Mouse (Mus musculus) heart, embryonic 12.5 days (tissue): Measurements from ENCODE around the gene Crybb1. TPM values are rescaled to one million over a fixed set of nuclear protein-coding genes. Genes with fewer than 3 reads are reported as not detected.
A peak's percentile ranks its signal among the peaks of the same experiment; 100 is the strongest.

Experiments used
- ATAC-seq: fragments of 200-750 bp; cut with Nextera tagmentation; 2 replicates; pipeline ENCODE4 v1.8.0; 2017; ENCODE audit warnings: moderate TSS enrichment, moderate library complexity; ENCODE audit not compliant: insufficient number of reproducible peaks, low FRiP score
- H3K27ac ChIP-seq: fragments of 300-500 bp; sonication (generic); 2 replicates; pipeline ENCODE4 v1.5.1; 2016; ENCODE audit warnings: mild to moderate bottlenecking, moderate library complexity; ENCODE audit not compliant: poor library complexity, severe bottlenecking
- H3K27me3 ChIP-seq: fragments of 300-500 bp; sonication (generic); replicated peaks from 2 replicates; pipeline ENCODE4 v1.6.1; 2016; ENCODE audit warnings: mild to moderate bottlenecking, moderate library complexity
- H3K36me3 ChIP-seq: fragments of 300-500 bp; sonication (generic); 2 replicates; pipeline ENCODE4 v1.6.1; 2016; ENCODE audit warnings: mild to moderate bottlenecking, moderate library complexity
- H3K4me1 ChIP-seq: fragments of 300-500 bp; sonication (generic); replicated peaks from 2 replicates; pipeline ENCODE4 v1.6.1; 2016; ENCODE audit warnings: mild to moderate bottlenecking
- H3K4me2 ChIP-seq: fragments of 300-500 bp; sonication (generic); 2 replicates; pipeline ENCODE4 v1.6.1; 2016; ENCODE audit warnings: mild to moderate bottlenecking, moderate library complexity
- H3K4me3 ChIP-seq: fragments of 300-500 bp; sonication (generic); 2 replicates; pipeline ENCODE4 v1.5.1; 2016; ENCODE audit warnings: mild to moderate bottlenecking
- H3K9ac ChIP-seq: fragments of 300-500 bp; sonication (generic); 2 replicates; pipeline ENCODE4 v1.6.1; 2016; ENCODE audit warnings: mild to moderate bottlenecking, moderate library complexity
- H3K9me3 ChIP-seq: fragments of 300-500 bp; sonication (generic); replicated peaks from 2 replicates; pipeline ENCODE4 v1.6.1; 2016; ENCODE audit warnings: mild to moderate bottlenecking, moderate library complexity
- WGBS: fragments of 180-500 bp; shearing (Covaris S2); methylation state at CpG from one replicate; pipeline ENCODE4 v1.1.7; 2016; 5-methylcytosine and 5-hydroxymethylcytosine counted together
- polyA plus RNA-seq: library from polyadenylated mRNA; unstranded; fragments of >200 nt; fragmentation: Nextera tagmentation; extraction: Ambion mirVana; gene quantifications from 2 replicates; pipeline ENCODE4 v1.2.1, GENCODE M21; 2016

The Crybb1 gene
- polyA plus RNA-seq, 1 experiment from 2014 or later = 0.46 TPM

- Histone ChIP-seq H3K9ac (0 out of 2 replicates have a peak overlapping the region, but pooled peaks have one; percentile 10), H3K36me3 (no peaks in the 10 kb centered on the region), H3K9me3 (peaks cover 4% of the 10 kb centered on the region; the same call in 1 of the 2 replicates), H3K4me3 (0 out of 2 replicates have a peak overlapping the region, but pooled peaks have one; percentile 14), H3K4me2 (no peak overlapping the region), H3K27ac (no peak overlapping the region), H3K27me3 (peaks cover 52% of the 10 kb centered on the region), H3K4me1 (peaks cover 10% of the 10 kb centered on the region)
- WGBS = 2% methylated on average over 16 of the region's 16 CpGs
- ATAC-seq = no peak
Measured at GRCm38 (mm10) chr5:112237439-112237838, 18.2 kb upstream of the Crybb1 start.

- ATAC-seq = no peak
- no peak overlapping the region for H3K4me2 ChIP-seq
- H3K27me3 ChIP-seq = peaks cover 52% of the 10 kb centered on the region
- H3K9me3 ChIP-seq = peaks cover 7% of the 10 kb centered on the region
- no peak overlapping the region for H3K9ac ChIP-seq
- H3K4me1 ChIP-seq = peaks cover 10% of the 10 kb centered on the region
- H3K36me3 ChIP-seq = no peaks in the 10 kb centered on the region
- 54% methylated on average over 9 of the region's 9 CpGs for WGBS
- no peak overlapping the region for H3K4me3 ChIP-seq
- no peak overlapping the region for H3K27ac ChIP-seq
Measured at GRCm38 (mm10) chr5:112237866-112238570, 17.6 kb upstream of the Crybb1 start.

- peaks cover 7% of the 10 kb centered on the region for H3K9me3 ChIP-seq
- H3K9ac ChIP-seq = no peak overlapping the region
- WGBS = 72% methylated on average over 3 of the region's 3 CpGs
- no peak for ATAC-seq
- no peak overlapping the region for H3K4me3 ChIP-seq
- peaks cover 52% of the 10 kb centered on the region for H3K27me3 ChIP-seq
- no peaks in the 10 kb centered on the region for H3K36me3 ChIP-seq
- no peak overlapping the region for H3K4me2 ChIP-seq
- H3K4me1 ChIP-seq = peaks cover 10% of the 10 kb centered on the region
- H3K27ac ChIP-seq = no peak overlapping the region
Measured at GRCm38 (mm10) chr5:112238781-112239482, 16.7 kb upstream of the Crybb1 start.

- H3K27me3 ChIP-seq = peaks cover 53% of the 10 kb centered on the region
- peaks cover 17% of the 10 kb centered on the region for H3K4me1 ChIP-seq
- peaks cover 6% of the 10 kb centered on the region for H3K9me3 ChIP-seq
- H3K36me3 ChIP-seq = no peaks in the 10 kb centered on the region
- no peak overlapping the region for H3K9ac ChIP-seq
- no peak overlapping the region for H3K4me3 ChIP-seq
- peak overlapping the region; percentile 35 for H3K4me2 ChIP-seq
- peak; percentile 51 for ATAC-seq
- WGBS = under 1% methylated on average over 10 of the region's 10 CpGs
- H3K27ac ChIP-seq = no peak overlapping the region
Measured at GRCm38 (mm10) chr5:112240761-112241160, 14.9 kb upstream of the Crybb1 start.

GRCm38 (mm10) chr5:112241849-112242248 is 13.8 kb upstream of the Crybb1 start:
- Histone ChIP-seq H3K4me2 (no peak overlapping the region), H3K4me3 (no peak overlapping the region), H3K27me3 (peaks cover 50% of the 10 kb centered on the region), H3K36me3 (no peaks in the 10 kb centered on the region), H3K27ac (no peak overlapping the region), H3K9me3 (peaks cover 3% of the 10 kb centered on the region; the same call in 1 of the 2 replicates), H3K4me1 (peaks cover 17% of the 10 kb centered on the region), H3K9ac (no peak overlapping the region)
- ATAC-seq = no peak
- 74% methylated on average over 2 of the region's 2 CpGs for WGBS

GRCm38 (mm10) chr5:112242361-112242778 is 13.2 kb upstream of the Crybb1 start:
- H3K4me1 ChIP-seq = peaks cover 16% of the 10 kb centered on the region
- H3K36me3 ChIP-seq = no peaks in the 10 kb centered on the region
- peaks cover 3% of the 10 kb centered on the region; the same call in 1 of the 2 replicates for H3K9me3 ChIP-seq
- peaks cover 48% of the 10 kb centered on the region for H3K27me3 ChIP-seq
- ATAC-seq = 0 out of 2 replicates have a peak, but pooled peaks have one; percentile 25
- H3K27ac ChIP-seq = no peak overlapping the region
- H3K9ac ChIP-seq = no peak overlapping the region
- no peak overlapping the region for H3K4me2 ChIP-seq
- no peak overlapping the region for H3K4me3 ChIP-seq
- 57% methylated on average over 5 of the region's 5 CpGs for WGBS

- peak; percentile 23; the same call in 1 of the 2 replicates for ATAC-seq
- Histone ChIP-seq H3K27ac (no peak overlapping the region), H3K4me1 (peaks cover 10% of the 10 kb centered on the region; the same call in 1 of the 2 replicates), H3K9ac (no peak overlapping the region), H3K27me3 (peaks cover 48% of the 10 kb centered on the region), H3K4me3 (no peak overlapping the region), H3K4me2 (no peak overlapping the region), H3K36me3 (no peaks in the 10 kb centered on the region), H3K9me3 (peaks cover 3% of the 10 kb centered on the region; the same call in 1 of the 2 replicates)
- WGBS = 58% methylated on average over 5 of the region's 5 CpGs
Measured at GRCm38 (mm10) chr5:112243041-112243440, 12.6 kb upstream of the Crybb1 start.

- no peak for ATAC-seq
- Histone ChIP-seq H3K9ac (no peak overlapping the region), H3K4me1 (peaks cover 10% of the 10 kb centered on the region; the same call in 1 of the 2 replicates), H3K4me3 (no peak overlapping the region), H3K27ac (no peak overlapping the region), H3K36me3 (no peaks in the 10 kb centered on the region), H3K27me3 (peaks cover 48% of the 10 kb centered on the region), H3K4me2 (no peak overlapping the region), H3K9me3 (peaks cover 3% of the 10 kb centered on the region; the same call in 1 of the 2 replicates)
- WGBS = 42% methylated on average over 10 of the region's 10 CpGs
Measured at GRCm38 (mm10) chr5:112243539-112244274, 11.9 kb upstream of the Crybb1 start.

- peaks cover 10% of the 10 kb centered on the region; the same call in 1 of the 2 replicates for H3K4me1 ChIP-seq
- H3K4me2 ChIP-seq = no peak overlapping the region
- WGBS = 19% methylated on average over 1 of the region's 1 CpGs
- ATAC-seq = no peak
- peaks cover 3% of the 10 kb centered on the region; the same call in 1 of the 2 replicates for H3K9me3 ChIP-seq
- H3K27ac ChIP-seq = no peak overlapping the region
- H3K4me3 ChIP-seq = no peak overlapping the region
- H3K36me3 ChIP-seq = no peaks in the 10 kb centered on the region
- no peak overlapping the region for H3K9ac ChIP-seq
- peaks cover 47% of the 10 kb centered on the region for H3K27me3 ChIP-seq
Measured at GRCm38 (mm10) chr5:112244275-112244562, 11.4 kb upstream of the Crybb1 start.

- 47% methylated on average over 8 of the region's 8 CpGs for WGBS
Measured at GRCm38 (mm10) chr5:112244890-112245615, 10.6 kb upstream of the Crybb1 start.

More at GRCm38 (mm10) chr5:112244890-112245615, 10.6 kb upstream of the Crybb1 start:
- no peak overlapping the region for H3K4me2 ChIP-seq
- peaks cover 3% of the 10 kb centered on the region; the same call in 1 of the 2 replicates for H3K9me3 ChIP-seq
- no peak for ATAC-seq
- H3K36me3 ChIP-seq = no peaks in the 10 kb centered on the region
- H3K9ac ChIP-seq = no peak overlapping the region
- H3K27me3 ChIP-seq = peaks cover 40% of the 10 kb centered on the region
- no peak overlapping the region for H3K27ac ChIP-seq
- no peak overlapping the region for H3K4me3 ChIP-seq
- peaks cover 10% of the 10 kb centered on the region; the same call in 1 of the 2 replicates for H3K4me1 ChIP-seq
